Mouse (Mus musculus): ENCODE data around the gene Ubtf.

Gene Ubtf

DNA sequence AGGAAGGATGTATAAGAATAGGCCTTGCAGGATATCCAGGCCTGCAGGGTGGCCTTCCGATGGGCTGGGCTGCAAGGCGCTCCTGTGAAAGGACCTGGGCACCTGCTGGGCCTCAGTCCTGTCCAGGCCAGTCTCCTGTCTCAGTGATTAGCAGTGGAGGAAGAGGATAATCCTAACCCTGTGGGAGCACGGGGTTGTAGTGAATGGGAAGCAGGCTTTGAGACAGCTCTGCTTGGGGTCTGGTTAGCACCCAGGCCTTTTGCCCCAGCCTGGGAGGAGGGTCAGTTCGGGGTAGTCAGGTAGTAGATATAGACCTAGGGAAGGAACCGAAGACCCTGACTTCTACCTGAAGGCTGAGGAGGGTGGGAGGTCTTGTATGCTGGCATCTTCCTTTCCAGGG, 28.1 kb upstream of the Ubtf start:
- no peak for DNase-seq (ENCODE audit: extremely low spot score, low spot score)

DNA sequence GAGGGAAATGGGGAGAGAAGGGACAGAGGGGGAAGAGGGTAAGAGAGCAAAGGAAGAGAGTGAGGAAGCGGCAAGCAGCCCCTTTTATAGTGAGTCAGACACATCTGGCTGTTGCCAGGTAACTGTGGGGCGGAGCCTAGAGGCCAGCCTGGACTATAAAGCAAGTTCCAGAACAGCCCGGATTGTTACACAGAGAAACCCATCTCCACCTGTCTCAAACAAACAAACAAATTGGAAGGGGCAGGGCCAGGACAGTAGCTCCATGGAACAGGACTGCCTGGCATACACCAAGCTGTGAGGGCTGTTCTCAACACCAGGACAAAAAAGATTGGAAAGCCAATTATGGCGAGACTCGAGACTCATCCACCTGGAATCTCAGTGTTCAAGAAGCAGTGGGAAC, 27.4 kb upstream of the Ubtf start:
- no peak for DNase-seq (ENCODE audit: extremely low spot score, low spot score)

- DNase-seq (ENCODE audit: extremely low spot score, low spot score), result no peak
Measured at GRCm38 (mm10) chr11:102344458-102344857, 24.9 kb upstream of the Ubtf start.

DNA sequence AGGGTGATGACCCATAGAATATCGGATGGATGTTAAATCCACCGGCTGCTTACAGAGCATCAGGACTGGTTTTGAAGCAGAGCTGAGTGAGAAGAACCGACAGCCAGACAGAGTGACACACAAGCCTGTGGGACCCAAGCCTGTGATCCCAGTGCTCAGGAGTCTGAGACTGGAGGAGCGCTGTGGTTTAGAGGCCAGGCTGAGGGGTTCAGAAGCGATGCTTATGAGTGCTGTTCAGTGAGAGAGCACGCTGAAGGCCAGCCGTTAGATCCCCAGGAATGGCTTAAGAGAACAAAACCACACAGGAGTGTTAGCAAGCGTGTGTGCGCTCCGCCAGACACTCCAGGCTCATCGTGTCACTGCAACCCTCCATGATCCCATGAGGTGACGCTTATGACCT, 23.2 kb upstream of the Ubtf start:
- DNase-seq (ENCODE audit: extremely low spot score, low spot score), result no peak

- no peak for DNase-seq (ENCODE audit: extremely low spot score, low spot score)
Measured at GRCm38 (mm10) chr11:102341101-102341500, 21.6 kb upstream of the Ubtf start.

DNA sequence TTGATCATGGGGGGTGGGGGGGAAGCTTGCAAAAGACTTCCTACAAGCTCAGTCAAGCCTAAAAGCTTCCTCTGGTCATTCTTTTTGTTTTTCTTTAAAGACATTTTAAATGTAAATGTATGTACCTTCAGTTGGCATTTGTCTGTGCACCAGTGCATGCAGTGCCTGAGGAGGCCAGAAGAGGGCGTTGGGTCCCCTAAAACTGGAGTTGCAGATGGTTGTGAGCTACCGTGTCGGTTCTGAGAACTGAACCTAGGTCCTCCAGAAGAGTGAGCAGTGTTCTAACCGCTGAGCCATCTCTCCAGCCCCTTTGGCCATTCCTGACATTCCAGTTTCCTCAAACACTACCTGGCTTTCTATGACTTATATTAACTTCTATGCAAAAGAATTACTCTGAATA, 20.1 kb upstream of the Ubtf start:
- DNase-seq (ENCODE audit: extremely low spot score, low spot score), result no peak

DNA sequence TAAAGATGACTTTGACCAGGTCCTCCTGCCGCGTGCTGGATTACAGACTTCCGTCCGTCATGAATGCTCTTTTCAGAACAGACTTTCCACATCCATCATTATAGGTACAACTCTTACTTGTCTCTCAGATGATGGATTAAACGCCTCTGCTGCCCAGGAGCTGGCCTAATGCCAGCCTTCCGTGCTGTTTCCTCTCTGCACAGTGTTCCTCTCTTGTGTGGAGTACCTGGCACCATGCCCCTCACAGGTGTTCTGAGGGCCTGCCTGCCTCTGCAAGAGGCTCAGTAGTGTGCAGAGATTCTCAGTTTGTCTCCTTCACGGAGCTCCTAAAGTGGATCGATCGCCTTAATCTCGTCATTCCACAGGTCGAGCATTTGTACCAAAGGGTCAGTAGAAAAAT, 19.7 kb upstream of the Ubtf start:
- no peak for DNase-seq (ENCODE audit: extremely low spot score, low spot score)

- no peak for DNase-seq (ENCODE audit: extremely low spot score, low spot score)
Measured at GRCm38 (mm10) chr11:102338561-102338960, 19.0 kb upstream of the Ubtf start.

DNA sequence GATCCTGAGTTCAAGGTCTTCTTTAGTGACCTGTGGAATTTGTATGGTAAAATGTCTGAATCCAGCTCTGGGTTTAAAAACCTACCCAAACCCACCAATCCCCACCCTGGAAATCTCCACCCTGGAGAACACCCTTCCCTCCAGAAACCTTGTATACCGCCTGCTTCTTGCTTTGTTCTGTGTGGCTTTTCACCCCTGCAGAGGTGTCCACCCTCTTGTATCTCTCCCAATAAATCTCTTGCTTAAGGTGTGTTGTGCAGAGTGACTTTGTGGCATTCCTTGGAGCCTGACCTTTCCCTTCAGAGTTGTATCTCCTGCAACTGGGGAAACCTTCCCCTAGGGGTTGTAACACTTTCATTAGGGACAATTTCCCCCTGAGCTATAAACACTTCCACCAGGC, 18.4 kb upstream of the Ubtf start:
- DNase-seq (ENCODE audit: extremely low spot score, low spot score), result no peak

DNA sequence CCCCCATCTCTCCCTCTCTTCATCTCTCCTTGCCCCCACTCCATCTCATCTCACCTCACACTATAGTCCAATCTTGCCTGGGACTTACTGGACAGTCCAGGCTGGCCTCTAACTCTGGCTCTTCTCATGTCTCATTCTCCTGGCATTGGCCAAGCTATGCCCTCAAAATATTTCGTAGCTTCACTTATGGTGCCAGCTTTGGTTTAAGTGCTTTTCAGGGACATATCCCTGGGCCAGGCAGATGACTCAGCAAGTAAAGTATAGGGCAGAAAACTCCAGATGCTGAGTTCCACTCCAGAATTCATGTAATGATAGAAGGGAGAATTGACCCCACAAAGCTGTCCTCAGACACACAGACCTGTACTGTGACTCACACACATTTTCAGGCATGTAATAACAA, 16.6 kb upstream of the Ubtf start:
- DNase-seq (ENCODE audit: extremely low spot score, low spot score), result no peak

- no peak for DNase-seq (ENCODE audit: extremely low spot score, low spot score)
Measured at GRCm38 (mm10) chr11:102334973-102335700, 15.6 kb upstream of the Ubtf start.

DNA sequence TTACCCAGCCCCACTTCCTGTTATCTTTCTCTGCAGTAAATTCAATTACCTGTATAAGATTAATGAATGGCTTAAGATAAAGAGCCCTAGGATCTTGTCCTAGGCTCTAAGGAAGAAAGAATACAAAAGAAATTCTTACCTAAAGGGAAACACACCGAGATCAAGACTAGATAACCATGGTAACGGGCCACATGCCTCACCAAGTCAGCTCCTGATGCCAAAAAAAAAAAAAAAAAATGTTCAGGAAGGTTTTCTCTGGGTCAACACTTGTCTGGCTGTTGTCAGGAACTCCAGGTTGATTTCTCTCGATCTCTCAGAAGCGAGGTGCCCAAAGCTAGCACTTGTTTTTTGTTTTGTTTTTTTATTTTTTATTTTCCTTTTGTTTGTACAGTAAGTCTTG, 14.5 kb upstream of the Ubtf start:
- DNase-seq (ENCODE audit: extremely low spot score, low spot score), result no peak

DNA sequence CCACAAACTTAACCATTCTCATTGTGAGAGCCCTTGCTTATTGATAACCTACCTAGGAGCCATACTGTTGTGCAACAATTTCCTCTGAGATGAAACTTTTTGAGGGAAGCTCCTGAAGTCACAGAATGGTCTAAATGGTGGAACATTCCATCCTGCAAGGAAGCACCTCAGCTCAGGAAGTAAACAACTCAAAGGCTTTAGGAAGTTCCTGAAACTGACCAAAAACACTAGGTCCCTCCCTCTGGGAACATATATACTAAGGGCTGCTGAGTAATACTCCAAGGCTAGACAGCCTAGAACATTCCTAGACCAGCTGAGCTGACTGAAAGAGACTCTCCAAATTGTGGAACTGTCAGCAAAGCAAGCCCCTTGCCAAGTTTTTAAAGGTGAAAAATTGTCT, 13.5 kb upstream of the Ubtf start:
- DNase-seq (ENCODE audit: extremely low spot score, low spot score), result no peak

DNA sequence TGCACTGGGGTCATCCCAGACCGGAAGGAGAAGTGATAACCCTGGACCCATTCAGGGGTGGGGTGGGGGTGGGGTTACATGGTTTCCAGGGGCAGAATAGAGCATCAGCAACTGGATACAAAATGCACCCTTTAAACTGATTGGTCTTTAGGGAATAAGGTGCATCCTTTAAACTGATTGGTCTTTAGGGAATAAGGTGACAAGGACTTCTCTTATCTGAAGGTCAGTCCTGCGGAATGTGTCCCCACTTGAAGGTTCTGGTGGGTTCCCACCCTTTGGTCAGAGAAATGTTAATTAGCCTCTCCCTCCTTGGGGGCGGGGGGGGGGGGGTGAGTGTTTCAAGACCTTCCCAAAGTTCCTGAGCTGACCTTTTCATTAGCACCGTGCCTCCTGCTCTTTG, 12.3 kb upstream of the Ubtf start:
- no peak for DNase-seq (ENCODE audit: extremely low spot score, low spot score)

- no peak for DNase-seq (ENCODE audit: extremely low spot score, low spot score)
Measured at GRCm38 (mm10) chr11:102330039-102330438, 10.5 kb upstream of the Ubtf start.

- no peak for DNase-seq (ENCODE audit: extremely low spot score, low spot score)
Measured at GRCm38 (mm10) chr11:102329518-102329917, 10.0 kb upstream of the Ubtf start.

DNA sequence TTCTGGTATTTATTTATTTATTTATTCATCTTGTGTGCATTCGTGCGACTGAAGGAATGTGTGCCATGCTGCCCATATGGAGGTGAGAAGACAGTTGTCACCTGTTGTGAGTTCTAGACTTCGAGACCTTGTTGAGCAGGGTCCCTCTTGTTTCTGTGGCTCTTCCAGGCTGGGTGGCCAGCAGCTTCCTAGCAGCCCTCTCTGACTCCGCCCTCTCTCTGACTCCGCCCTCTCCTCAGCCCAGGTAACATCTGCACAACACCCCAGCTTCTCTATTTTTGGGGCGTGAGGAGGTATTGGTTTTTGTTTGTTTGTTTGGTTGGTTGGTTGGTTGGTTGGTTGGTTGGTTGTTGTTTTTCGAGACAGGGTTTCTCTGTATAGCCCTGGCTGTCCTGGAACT, 8.3 kb upstream of the Ubtf start:
- no peak for DNase-seq (ENCODE audit: extremely low spot score, low spot score)

DNA sequence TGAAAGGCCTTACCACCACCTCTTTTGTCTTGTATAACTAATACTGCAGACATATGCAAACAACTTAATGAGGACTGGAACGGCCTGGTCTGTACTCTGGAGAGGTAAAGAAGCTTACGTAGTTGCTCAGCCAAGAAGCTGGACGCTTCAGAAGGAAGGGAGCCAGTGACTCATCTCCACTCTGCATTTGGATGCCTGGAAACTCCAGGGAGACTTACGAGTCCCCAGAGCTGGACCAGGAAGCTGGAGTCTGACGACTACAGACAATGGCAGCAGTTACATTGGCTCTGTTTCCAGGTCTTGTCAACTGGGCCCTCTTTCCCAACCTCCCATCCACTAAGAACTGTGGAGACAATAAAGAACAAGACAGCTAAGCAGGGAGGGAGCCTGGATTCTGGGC, 7.7 kb upstream of the Ubtf start:
- no peak for DNase-seq (ENCODE audit: extremely low spot score, low spot score)

DNA sequence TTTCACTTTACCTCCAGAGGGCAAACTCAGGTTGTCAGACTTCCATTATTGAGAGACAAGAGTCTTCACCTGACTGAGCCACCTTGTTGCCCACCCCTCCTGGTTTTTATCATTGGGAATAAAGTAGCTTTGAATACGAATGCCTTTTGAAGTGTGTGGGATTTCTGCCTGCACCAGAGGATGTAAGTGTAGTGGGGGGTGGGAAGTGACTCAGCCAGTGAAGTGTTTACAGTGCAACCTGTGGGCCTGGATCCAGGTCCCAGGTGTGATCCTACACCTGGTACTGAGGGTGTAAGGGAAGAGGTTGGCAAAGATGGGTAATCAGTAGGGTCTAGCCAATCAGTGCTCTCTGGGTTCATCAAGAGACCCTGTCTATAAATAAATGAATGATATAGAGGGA, 4.0 kb upstream of the Ubtf start:
- DNase-seq (ENCODE audit: extremely low spot score, low spot score), result no peak

DNA sequence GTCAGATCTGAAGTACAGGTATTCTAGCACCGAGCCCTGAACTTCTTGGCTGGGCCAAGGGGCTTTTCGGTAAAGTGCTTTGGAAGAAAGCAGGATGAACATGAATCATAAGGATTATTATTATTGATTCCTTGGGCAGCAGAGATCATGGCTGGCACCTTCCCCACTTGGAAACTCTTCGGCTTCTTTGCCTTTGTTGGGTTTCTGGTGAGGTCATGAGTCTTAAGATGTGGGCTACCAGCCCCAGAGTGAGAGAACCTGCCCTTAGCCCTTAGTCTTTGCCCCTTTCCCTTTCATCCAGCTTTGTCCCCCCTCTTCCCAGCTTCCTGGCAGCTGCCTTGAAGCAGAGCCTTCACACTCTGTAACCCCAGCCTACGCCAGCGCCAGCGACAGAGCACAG, 2.4 kb upstream of the Ubtf start:
- DNase-seq (ENCODE audit: extremely low spot score, low spot score), result no peak

GRCm38 (mm10) chr11:102320686-102321005, 1.1 kb upstream of the Ubtf start:
- no peak for DNase-seq (ENCODE audit: extremely low spot score, low spot score)

- DNase-seq (ENCODE audit: extremely low spot score, low spot score), result peak; percentile 79
Measured at GRCm38 (mm10) chr11:102319941-102320685, 571 bp upstream of the Ubtf start.

Data from neural tube, embryonic 10.5 days (tissue).